12 mouse cellular contexts compared by ENCODE assay signal in the genomic region with DNA sequence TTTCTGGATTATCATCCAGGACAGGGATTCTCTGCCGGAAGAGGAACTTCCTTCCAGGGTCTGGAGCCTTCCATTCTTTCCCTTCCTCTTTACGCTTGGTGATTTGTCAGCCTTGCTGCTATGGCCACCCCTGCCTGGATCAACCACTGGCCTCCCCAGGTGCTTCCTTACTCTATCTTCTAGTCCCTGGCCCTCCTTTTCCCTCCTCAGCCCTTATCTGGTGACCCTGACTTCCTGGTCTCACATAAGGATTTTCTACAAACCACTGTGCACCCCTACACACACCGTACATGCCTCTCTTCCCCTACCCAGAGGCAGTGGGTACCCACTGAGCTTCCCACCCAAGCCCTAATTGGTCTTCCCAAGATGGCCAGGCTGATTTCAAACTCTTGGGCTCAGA. TPM values are rescaled to one million over a fixed set of nuclear protein-coding genes. Genes with fewer than 3 reads are reported as not detected.
"Had no signal": no experiment of that assay in that cellular context is flagged by ENCODE, and none has a peak within 500 bp of the region (broad histone marks: within the 10 kb centered on the region; RNA-seq: fewer than 3 reads in every experiment).

No protein-coding gene starts in this region.

- H3K4me1 ChIP-seq: intestine, embryonic 15.5 days; kidney, embryonic 15.5 days; limb, embryonic 15.5 days; liver, embryonic 15.5 days; neural tube, embryonic 13.5 days; stomach, embryonic 15.5 days had no signal

- H3K27ac ChIP-seq: intestine, embryonic 15.5 days; kidney, embryonic 15.5 days; left cerebral cortex, adult 2 months; limb, embryonic 15.5 days; liver, embryonic 15.5 days; neural tube, embryonic 13.5 days; stomach, embryonic 15.5 days had no signal

- ATAC-seq: midbrain, embryonic 16.5 days had no signal

- H3K4me3 ChIP-seq: intestine, embryonic 15.5 days; kidney, embryonic 15.5 days; left cerebral cortex, adult 2 months; limb, embryonic 15.5 days; liver, embryonic 15.5 days; neural tube, embryonic 13.5 days; stomach, embryonic 15.5 days had no signal

- H3K36me3 ChIP-seq: intestine, embryonic 15.5 days; kidney, embryonic 15.5 days; limb, embryonic 15.5 days; liver, embryonic 15.5 days; neural tube, embryonic 13.5 days; stomach, embryonic 15.5 days had no signal

- H3K9me3 ChIP-seq: intestine, embryonic 15.5 days; kidney, embryonic 15.5 days; limb, embryonic 15.5 days; liver, embryonic 15.5 days; neural tube, embryonic 13.5 days; stomach, embryonic 15.5 days had no signal

- H3K4me2 ChIP-seq: intestine, embryonic 15.5 days; kidney, embryonic 15.5 days; limb, embryonic 15.5 days; lung, embryonic 14.5 days; midbrain, embryonic 11.5 days; neural tube, embryonic 13.5 days; stomach, embryonic 15.5 days had no signal

- H3K27me3 ChIP-seq: intestine, embryonic 15.5 days; stomach, embryonic 15.5 days had no signal

- H3K9ac ChIP-seq: intestine, embryonic 15.5 days; kidney, embryonic 15.5 days; limb, embryonic 15.5 days; liver, embryonic 15.5 days; lung, embryonic 14.5 days; neural tube, embryonic 13.5 days; stomach, embryonic 15.5 days had no signal

RNA-seq across cellular contexts. Expression of a gene that starts 0.8 kb away (rescaled TPM):
- total RNA-seq: left cerebral cortex, adult 2 months; left cerebral cortex, postnatal 14 days had no signal
- polyA plus RNA-seq: limb, embryonic 11.5 days had no signal
